Mouse (Mus musculus) thymus, postnatal 0 days (tissue): ENCODE measurements around the gene Med24. TPM values are rescaled to one million over a fixed set of nuclear protein-coding genes. Genes with fewer than 3 reads are reported as not detected.
A peak's percentile ranks its signal among the peaks of the same experiment; 100 is the strongest.
"Not testable (repeated sequence)": the region's sequence is repeated elsewhere in the genome, so short reads cannot be mapped to it uniquely, and the experiment has no call there.

Experiments
- DNase-seq: peaks from one replicate; pipeline ENCODE4 v3.0.0-alpha.2; 2015; ENCODE audit warnings: low spot score
- polyA plus RNA-seq: library from polyadenylated mRNA; unstranded; fragments of >200 nt; fragmentation: Nextera tagmentation; extraction: Ambion mirVana; gene quantifications from 2 replicates; pipeline ENCODE4 v1.2.1, GENCODE M21; 2015

Med24 gene
- polyA plus RNA-seq, 1 experiment from 2014 or later, result 48.3 TPM

DNA sequence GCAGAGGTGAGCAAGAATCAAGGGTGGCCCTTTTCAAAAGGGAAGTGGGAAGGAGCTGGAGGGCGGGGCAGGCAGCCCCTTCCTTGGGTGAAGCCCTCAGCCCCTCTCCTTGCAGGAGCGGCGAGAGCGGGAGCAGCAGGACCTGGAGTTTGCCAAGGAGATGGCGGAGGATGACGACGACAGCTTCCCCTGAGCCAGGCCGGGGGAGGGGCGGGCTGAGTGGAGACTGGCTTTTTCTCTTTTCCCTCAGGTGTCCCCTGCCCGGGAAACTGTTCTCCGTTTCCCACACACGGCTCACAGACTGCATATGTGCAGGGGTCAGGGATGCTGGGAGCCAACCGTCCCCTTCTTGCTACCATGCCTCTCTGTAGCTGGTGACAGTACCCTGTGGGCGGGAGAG, 33.8 kb downstream of the Med24 start:
- DNase-seq, result no peak

DNA sequence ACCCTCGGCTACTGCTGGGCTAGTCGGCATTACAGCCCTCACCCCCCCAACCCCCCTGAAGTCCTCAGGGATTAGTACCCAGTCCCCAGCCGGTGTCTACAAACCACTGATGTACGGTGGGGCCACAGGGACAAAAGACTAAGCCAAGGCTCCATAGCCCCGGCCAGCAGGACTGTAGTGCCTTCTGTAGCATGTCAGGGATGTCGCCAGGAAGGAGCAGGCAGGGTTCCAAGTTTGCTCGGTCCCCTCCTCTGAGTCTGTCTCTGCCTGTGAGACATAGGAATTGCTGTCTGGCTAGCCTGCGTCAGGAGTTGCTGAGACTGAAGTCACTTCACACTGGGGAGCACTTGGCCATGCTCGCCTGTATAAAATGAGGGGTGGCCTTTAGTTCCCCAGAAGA, 34.9 kb downstream of the Med24 start:
- no peak for DNase-seq

DNA sequence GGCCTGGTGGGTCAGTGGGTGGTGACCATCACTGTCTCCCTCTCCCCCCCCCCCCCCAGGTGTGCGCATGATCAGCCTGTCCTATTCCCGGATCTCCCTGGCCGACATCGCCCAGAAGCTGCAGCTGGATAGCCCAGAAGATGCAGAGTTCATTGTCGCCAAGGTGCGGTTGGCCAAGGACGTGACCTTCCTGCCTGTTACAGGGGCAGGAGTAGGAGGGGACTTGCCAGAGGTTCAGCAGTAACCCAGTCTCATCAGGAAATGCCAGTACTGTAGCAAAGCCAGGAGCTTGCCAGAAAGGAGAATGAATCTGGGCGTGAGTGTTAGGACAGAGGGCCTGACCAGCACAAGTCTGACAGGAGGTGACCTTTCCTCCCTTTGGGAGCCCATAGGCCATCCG, 35.5 kb downstream of the Med24 start:
- DNase-seq, result no peak

DNA sequence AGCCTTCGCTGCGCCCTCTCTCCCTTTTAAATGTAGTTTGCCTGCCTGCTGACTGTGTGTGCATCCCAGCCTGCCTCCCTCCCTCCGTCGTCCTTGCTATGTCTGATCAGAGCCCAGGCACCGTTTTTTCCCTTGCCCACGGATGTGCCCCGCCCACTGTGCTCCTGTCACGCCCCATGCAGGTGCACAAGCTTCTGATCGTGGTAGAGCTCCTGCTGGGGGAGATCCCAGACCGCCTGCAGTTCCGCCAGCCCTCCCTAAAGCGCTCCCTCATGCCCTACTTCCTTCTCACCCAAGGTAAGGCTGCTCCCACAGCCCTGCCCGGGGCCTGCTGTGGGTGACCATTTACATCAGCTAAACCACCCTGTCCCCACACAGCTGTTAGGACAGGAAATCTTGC, 36.0 kb downstream of the Med24 start:
- DNase-seq, result peak; percentile 81

DNA sequence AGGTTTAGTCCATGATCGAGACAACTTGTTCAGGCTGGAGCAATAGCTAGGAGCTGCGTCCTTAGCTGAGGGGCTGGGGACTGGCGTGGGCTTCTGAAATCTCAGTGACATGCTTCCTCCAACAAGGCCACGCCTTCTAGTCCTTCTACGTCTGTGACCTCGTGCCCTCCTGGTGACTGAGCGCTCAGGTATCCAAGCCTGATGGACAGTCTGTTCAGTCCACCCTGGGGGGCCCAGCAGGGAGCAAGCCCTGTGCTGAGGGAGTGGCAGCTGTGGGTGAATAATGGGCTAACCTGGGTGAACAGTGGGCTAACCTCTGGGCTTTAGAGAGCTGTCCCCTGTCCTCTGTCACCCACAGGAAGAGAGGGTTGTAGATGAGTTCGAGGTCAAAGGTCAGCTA, 41.2 kb downstream of the Med24 start:
- no peak for DNase-seq

DNA sequence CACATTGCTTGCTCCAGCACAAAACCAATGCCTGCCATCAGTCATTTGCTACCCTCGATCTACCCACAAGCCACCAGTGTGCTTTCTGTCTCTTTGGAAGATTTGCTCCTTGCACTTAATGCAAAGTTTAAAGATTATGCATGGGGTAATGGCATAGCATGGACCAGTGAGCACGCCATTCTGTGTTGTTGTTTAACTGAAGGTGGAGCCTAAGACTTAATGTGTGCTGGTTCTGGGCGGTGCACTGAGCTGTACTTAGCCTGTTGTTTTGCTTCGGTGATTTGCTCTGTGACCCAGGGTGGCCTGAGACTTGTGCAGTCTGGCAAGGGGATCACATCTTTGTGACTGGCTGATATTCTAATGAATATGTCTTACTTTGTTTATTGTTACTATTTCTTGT, 42.3 kb downstream of the Med24 start:
- DNase-seq, result no peak

DNA sequence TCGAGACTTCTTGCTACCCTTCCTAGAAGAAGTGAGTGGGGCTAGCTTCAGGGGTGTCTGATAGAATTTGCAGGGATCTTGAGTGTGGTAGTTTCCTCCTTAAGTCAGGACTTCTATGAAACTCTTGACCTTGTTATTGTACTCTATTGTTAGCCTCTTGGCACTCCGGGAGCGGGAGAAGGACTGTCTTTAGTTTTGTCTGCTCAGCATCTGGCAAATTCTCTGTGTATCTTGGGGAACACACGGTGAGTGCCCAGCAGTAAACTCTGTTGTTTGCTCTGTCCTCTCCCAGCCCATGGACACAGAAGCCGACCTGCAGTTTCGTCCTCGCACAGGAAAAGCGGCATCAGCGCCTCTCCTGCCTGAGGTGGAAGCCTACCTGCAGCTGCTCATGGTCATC, 43.6 kb downstream of the Med24 start:
- DNase-seq, result no peak

DNA sequence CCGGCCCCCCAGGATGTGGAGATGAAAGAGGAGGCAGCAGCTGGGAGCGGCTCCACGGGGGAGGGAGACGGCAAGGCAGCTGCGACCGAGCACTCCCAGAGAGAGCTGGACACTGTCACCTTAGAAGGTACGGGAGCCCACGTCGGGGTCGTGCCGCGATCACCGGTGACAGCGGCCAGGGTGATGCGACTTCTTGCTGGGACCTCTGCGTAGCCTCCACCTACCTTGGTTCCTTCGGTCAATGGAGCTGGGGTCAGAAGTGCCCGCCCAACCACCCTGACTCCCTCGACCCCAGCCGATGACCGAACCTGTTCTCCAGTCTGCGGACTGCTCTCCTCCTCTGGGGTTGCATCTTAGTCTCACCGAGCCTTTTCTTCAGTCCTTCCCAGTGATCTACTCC, 46.4 kb downstream of the Med24 start:
- no peak for DNase-seq

DNA sequence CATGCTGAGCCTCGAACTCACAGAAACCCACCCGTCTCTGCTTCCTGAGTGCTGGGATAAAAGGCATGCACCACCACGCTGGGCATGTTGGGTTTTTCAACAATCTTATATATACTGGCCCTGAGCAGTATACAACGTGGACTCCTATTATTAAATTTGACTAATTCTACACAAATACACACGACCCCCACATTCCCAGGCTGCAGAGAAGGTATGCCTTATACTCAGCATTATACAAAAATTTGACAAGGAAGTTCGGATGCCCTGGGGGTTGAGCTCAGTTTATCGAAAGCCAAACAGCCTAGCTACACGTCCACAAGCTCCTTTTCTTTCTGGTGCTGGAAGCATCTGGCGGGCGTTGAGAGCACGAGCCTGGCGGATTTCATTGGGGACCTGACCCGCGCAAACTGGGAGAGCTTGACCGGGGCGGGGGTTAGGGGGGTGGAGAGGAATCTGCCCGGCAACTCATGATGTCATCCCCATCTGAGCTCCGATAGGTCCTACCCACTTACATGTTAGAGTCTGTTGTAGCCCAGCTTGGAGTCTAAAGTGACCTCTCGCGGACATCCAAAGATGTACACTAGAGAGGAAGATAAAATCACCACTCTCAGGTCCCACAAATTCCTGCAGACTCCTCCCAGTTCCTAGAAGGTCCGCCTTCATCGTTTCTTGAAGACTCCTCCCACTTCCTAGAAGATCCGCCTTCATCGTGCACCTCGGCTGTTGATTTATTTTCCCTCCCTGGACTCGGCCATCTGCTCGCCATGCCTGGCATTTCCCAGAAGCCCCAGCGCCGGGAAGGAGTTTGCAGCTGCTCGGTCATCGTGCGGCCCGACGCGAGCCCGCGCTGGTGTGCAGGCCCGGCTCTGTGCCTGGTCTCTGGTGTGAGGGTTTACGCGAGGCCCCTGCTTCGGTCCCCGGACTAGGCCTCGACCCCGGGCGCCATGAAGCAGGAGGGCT, 47.2 kb downstream of the Med24 start, which contains the start of gene Psmd3:
Gene Psmd3, plus strand, starts transcription at position 769 of the 960 bp plus-strand sequence.
- DNase-seq, result peak; percentile 97

DNA sequence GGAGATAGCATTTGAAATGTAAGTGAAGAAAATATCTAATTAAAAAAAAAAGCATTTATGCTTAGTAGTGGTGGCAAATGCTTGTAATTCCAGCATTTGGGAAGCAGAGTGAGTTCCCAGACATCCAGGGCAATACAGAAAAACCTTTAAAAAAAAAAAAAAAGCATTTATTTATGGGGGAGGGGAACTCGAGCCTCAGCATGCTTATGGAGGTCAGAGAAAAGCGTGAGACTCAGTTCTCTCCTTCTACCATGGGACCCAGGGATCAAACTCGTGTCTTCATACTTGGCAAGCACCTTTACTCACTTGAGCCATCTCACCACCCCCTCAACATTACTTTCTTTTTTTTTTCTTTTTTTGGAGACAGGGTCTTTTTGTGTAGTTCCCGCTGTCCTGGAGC, 48.0 kb downstream of the Med24 start:
- no peak for DNase-seq

DNA sequence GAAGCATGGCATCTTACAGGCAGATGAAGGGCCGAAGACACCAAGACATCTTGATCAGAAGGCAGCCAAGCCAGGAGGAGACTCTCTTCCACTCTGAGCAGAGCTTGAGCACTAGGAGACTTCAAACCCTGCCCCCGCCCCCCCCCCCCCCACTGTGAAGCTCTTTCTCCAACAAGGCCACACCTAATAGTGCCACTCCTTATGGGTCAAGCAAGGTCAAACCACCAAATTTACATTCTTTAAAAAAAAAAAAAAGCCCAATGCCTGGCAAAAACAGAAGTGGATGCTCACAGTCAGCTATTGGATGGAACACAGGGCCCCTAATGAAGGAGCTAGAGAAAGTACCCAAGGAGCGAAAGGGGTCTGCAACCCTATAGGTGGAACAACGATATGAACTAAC, 48.6 kb downstream of the Med24 start:
- DNase-seq, result not testable (repeated sequence)

DNA sequence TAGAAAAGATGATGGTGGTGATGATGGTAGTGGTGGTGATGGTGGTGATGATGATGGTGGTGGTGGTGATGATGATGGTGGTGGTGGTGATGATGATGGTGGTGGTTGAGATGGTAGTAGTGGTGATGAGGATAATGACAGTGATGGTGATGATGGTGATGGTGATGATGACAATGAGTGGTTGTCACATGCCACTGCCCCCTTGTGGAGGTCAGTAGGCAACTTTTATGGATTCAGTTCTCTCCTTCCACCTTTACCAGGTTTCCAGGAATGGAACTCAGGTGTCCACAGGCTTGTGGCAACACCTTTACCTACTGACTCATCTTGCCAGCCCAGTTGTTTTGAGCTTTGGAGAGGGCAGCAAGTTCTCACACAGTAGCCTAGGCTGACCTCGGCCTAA, 49.2 kb downstream of the Med24 start:
- no peak for DNase-seq

DNA sequence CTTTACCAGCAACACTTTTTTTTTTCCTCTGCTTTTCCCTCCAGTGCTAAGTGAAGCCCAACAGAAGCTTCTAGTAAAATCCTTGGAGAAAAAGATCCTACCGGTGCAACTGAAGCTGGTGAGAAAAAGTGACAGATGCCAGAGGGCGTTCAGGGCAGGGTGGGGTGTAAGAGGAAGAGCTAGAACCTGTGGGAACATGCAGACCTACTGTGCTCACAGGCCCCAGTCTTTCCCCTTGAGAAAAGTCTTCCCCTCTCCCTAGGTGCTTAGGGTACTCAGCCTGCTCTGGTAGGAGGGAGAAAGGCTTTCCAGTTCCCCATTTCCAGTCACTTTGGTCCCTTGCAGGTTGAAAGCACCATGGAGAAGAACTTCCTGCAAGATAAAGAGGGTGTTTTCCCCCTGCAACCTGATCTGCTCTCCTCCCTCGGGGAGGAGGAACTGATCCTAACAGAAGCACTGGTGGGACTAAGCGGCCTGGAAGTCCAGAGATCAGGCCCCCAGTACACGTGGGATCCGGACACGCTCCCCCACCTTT, 53.3 kb downstream of the Med24 start:
- DNase-seq, result no peak

DNA sequence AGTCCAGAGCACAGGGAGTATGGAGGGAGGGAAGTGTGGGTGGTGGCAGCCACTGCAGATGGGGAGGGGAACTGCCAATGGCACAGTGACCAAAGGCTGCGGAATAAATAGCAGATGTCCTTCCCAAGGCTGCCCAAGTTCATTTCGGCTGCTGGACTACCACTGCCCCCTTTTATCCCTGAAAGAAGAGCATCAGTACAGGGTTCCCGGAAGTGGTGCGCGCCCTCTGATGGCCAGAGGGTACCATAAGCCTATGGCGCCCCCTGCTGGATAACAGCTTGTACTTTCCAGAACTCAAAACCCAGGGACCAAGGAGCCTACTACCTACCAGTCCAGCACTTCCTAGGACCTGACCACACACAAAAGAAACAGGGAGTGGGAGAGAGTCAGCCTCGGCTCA, 56.1 kb downstream of the Med24 start:
- peak; percentile 76 for DNase-seq

DNA sequence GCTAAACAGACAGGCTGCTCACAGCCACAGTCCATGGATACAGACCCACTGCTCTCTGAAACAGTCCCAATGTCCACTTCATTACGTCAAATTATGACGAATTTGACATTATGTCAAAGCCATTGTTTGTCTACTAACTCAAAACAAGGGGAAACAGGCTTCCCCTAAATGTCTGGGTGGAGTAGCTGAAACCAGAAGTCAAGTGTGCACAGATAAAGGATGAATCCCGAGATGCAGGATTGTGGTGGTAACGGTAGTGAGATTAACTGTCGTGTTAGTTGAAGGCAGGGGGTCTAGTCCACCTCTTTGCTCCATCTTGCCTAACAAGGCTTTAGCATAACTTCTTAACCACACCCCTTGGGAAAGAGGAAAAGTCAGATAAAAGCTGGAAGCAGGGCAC, 56.8 kb downstream of the Med24 start:
- DNase-seq, result no peak

DNA sequence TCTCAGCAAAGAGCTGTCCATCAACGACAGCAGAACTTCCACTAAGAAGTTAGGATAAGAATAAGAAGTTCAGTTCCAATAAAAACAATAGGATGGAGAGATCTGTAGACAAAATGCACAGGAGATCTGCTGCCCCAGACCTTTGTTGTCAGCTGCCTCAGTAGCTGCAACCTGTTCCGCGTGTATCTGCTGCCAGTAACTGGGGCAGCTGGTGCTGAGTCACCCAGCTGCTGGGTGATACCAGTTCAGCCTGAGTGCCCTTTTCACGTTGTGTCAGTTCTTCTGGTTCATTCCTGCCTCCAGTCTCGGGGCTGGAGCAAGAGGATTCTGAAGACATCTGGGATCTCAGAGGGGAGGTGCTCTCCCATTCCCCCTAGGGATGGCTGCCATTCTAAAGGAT, 57.4 kb downstream of the Med24 start:
- DNase-seq, result no peak

DNA sequence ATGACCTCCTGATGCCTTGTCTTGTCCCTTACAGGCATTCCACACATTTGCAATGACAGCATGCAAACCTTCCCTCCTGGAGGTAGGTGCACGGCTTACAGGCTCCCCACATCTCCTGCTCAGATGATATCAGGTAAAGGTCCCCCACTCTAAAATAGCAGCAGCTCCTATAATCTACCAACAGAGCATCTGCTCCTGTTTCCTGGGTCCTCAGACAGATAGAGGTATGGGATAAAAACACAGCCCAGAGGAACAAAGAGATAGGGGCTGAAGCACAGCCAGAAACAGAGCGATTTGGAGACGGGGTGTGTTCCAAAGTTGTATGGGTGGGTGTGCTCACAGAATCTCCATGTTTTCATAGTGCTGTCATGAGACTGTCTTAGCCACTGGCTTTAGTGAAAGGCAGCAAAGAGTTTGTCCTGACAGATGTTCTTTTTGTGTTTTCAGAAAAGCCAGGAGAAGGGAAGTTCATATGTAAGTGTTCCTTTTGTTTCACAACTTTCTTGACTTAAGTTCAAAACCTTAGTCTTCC, 57.9 kb downstream of the Med24 start:
- no peak for DNase-seq

DNA sequence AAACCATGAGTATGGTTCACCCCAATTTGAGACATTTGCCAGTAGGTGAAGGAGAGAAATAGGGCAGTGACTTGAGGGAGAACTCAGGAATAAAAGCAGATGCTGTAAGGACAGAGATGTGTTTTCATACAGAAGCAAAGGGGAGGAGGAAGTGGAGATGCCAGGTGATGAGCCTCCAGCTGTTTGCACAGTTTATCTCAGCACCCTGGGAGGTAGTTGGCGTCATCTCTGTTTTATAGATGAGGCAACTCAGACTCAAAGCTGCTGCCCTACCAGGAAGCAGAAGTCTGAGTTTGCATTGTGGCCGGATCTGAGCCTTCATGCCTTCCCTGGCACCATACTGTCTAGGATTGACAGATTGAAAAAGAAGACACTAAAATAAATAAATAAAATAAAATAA, 60.3 kb downstream of the Med24 start:
- DNase-seq, result peak; percentile 34

DNA sequence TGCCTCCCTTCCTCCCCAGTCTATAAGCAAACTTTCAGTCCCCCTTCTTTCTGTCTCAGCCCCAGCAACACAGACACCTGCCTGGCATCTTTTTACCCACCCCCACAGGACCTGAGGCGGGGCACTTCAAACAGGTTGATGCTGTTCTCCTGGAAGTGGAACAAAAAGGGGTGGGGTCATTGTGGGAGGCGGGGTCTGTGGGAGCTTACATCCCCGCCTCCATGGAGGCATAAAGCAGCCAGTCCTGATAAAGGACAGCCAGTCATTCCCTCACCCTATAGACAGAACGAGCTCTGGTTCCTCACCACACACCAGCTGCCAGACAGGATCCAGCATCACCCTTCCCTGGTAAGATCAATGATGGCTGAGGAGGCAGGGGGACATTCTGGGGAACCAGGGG, 65.1 kb downstream of the Med24 start, which contains the start of gene Gsdma:
Gene Gsdma, plus strand, starts transcription at position 261 of the 400 bp plus-strand sequence.
- DNase-seq, result no peak

DNA sequence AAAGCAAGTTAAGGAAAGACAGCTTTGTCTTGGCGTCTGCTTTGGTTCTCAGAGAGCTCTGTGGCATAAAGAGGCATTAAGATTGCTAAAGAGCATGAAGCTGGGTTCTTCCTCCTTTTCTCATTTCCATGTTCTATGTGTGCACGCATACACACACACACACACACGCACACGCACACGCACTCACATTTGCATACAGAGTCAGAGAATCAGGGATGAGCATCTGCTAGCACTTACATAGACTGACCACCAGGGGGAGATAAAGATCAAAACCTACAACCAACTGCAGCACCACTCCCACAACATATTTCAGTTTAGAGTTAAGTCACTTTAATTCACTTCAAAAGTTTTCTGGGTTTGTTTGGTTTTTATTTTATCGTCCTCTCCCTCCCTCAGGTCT, 68.7 kb downstream of the Med24 start:
- DNase-seq, result peak; percentile 73

DNA sequence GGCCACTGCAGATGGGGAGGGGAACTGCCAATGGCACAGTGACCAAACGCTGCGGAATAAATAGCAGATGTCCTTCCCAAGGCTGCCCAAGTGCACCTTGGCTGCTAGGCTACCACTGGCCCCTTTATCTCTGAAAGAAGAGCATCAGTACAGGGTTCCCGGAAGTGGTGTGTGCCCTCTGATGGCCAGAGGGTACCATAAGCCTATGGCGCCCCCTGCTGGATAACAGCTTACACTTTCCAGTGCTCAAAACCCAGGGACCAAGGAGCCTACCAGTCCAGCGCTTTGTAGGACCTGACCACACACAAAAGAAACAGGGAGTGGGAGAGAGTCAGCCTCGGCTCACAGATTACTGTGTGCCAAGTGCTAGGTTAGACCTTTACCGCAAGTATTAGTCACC, 74.2 kb downstream of the Med24 start:
- DNase-seq, result peak; percentile 81
